Mouse (Mus musculus) cortical plate, adult 2 months (tissue): Measurements from ENCODE around the gene Elp5.

Experiments used
- CTCF ChIP-seq: fragments of 200-500 bp; IDR thresholded peaks from 2 replicates; pipeline ENCODE4 v1.5.1; 2011; ENCODE audit warnings: mild to moderate bottlenecking, control low read depth, low read length; ENCODE audit not compliant: insufficient read depth; ENCODE audit errors: extremely low read depth
- POLR2A ChIP-seq: fragments of 200-500 bp; IDR thresholded peaks from 2 replicates; pipeline ENCODE4 v1.6.1; 2011; ENCODE audit warnings: mild to moderate bottlenecking, low read length, control low read depth; ENCODE audit not compliant: insufficient read depth; ENCODE audit errors: extremely low read depth

GRCm38 (mm10) chr11:69983377-69983776 lies 1.1 kb upstream of the Elp5 start:
- TF ChIP-seq CTCF (no peak), POLR2A (no peak)
